Mouse (Mus musculus) midbrain, embryonic 10.5 days (tissue): ENCODE results near the gene Rhpn2. TPM values are rescaled to one million over a fixed set of nuclear protein-coding genes. Genes with fewer than 3 reads are reported as not detected.
"Not testable (repeated sequence)": the region's sequence is repeated elsewhere in the genome, so short reads cannot be mapped to it uniquely, and the experiment has no call there.

Experiments used
- DNase-seq: peaks from one replicate; pipeline ENCODE4 v3.0.0-alpha.2; 2017; ENCODE audit warnings: low spot score
- H3K27ac ChIP-seq: fragments of 300-500 bp; sonication (generic); replicated peaks from 2 replicates; pipeline ENCODE4 v1.5.1; 2016; ENCODE audit warnings: mild to moderate bottlenecking
- H3K27me3 ChIP-seq: fragments of 300-500 bp; sonication (generic); 2 replicates; pipeline ENCODE4 v1.6.1; 2016; ENCODE audit warnings: low read depth, mild to moderate bottlenecking; ENCODE audit not compliant: poor library complexity, severe bottlenecking
- H3K36me3 ChIP-seq: fragments of 300-500 bp; sonication (generic); 2 replicates; pipeline ENCODE4 v1.6.1; 2016; ENCODE audit warnings: mild to moderate bottlenecking, moderate library complexity
- H3K4me1 ChIP-seq: fragments of 300-500 bp; sonication (generic); 2 replicates; pipeline ENCODE4 v1.6.1; 2016
- H3K4me3 ChIP-seq: fragments of 300-500 bp; sonication (generic); 2 replicates; pipeline ENCODE4 v1.5.1; 2016; ENCODE audit warnings: mild to moderate bottlenecking, moderate library complexity
- H3K9me3 ChIP-seq: fragments of 300-500 bp; sonication (generic); replicated peaks from 2 replicates; pipeline ENCODE4 v1.6.1; 2016; ENCODE audit warnings: mild to moderate bottlenecking
- WGBS: fragments of 180-500 bp; shearing (Covaris S2); methylation state at CpG from one replicate; pipeline ENCODE4 v1.1.7; 2016; 5-methylcytosine and 5-hydroxymethylcytosine counted together
- polyA plus RNA-seq: library from polyadenylated mRNA; unstranded; fragments of >200 nt; fragmentation: Nextera tagmentation; extraction: Ambion mirVana; gene quantifications from 2 replicates; pipeline ENCODE4 v1.2.1, GENCODE M21; 2016

Rhpn2 gene
- 3.2 and 3.7 TPM in 2 replicates for polyA plus RNA-seq

DNA sequence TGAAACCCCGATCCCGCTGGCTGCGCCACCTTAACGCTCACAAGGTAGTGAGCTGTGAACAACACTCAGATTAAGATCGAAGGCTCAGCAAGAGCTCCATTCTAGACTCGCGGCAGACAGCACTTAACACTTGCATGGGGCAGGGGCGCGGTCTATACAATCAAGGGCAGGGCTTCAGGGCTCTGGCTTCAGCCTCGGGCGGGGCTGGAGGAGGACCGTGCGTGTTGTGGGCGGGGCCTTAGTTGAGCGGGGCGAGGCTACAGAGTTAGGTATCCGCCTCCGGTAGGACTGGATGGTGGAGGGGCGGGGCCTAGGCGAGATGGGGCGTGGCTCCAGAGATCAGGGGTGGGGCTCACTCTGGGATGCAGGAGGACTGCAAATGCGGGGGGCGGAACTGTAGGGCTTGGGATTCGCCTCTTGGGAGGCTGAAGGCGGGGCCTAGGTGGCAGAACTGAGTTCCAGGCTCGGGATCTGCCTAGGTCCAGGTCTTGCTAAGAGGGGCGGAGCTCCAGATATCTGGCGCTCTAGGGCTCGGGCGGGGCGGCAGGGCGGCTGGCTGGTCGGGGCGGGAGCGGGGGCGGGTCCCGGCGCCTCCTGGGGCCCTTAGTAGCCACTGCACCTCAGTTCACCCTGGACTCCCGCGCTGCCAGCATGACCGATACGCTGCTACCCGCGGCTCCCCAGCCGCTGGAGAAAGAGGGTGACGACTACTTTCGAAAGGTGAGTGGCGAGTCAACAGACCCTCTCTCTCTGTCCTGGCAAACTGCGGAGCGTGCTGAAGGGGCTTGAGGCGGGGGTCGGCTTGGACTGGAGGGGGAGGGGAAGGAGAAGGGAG is at the start of gene Rhpn2:
Gene Rhpn2 (plus strand): TSS at position 479 of the 835 bp plus-strand sequence.
- WGBS, result 1% methylated on average over 52 of the region's 52 CpGs
- DNase-seq, result peak; percentile 100
- H3K27me3 ChIP-seq, result peaks cover 52% of the 10 kb centered on the region
- peak within 1 kb of the TSS; percentile 79 for H3K27ac ChIP-seq
- peak within 1 kb of the TSS; percentile 79 for H3K4me3 ChIP-seq
- no peaks in the 10 kb centered on the region for H3K9me3 ChIP-seq
- no peaks in the 10 kb centered on the region for H3K36me3 ChIP-seq
- H3K4me1 ChIP-seq, result peaks cover 28% of the 10 kb centered on the region

GRCm38 (mm10) chr7:35293464-35293863 is 40.5 kb upstream of the Rhpn2 start:
- H3K27me3 ChIP-seq, result no peaks in the 10 kb centered on the region
- no peak for DNase-seq
- H3K9me3 ChIP-seq, result no peaks in the 10 kb centered on the region
- H3K4me3 ChIP-seq, result no peak overlapping the region
- peaks cover 90% of the 10 kb centered on the region for H3K36me3 ChIP-seq
- no peak overlapping the region for H3K27ac ChIP-seq
- WGBS, result 91% methylated on average over 13 of the region's 13 CpGs
- no peaks in the 10 kb centered on the region for H3K4me1 ChIP-seq

- no peaks in the 10 kb centered on the region for H3K9me3 ChIP-seq
- peaks cover 5% of the 10 kb centered on the region; the same call in 1 of the 2 replicates for H3K4me1 ChIP-seq
- H3K4me3 ChIP-seq, result no peak overlapping the region
- DNase-seq, result no peak
- WGBS, result 89% methylated on average over 2 of the region's 2 CpGs
- H3K36me3 ChIP-seq, result peaks cover 83% of the 10 kb centered on the region
- H3K27me3 ChIP-seq, result no peaks in the 10 kb centered on the region
- H3K27ac ChIP-seq, result no peak overlapping the region
Measured at GRCm38 (mm10) chr7:35295631-35296030, 38.3 kb upstream of the Rhpn2 start.

GRCm38 (mm10) chr7:35297886-35298285 is 36.1 kb upstream of the Rhpn2 start:
- H3K27ac ChIP-seq, result no peak overlapping the region
- peaks cover 83% of the 10 kb centered on the region for H3K36me3 ChIP-seq
- no peak overlapping the region for H3K4me3 ChIP-seq
- no peaks in the 10 kb centered on the region for H3K27me3 ChIP-seq
- H3K9me3 ChIP-seq, result no peaks in the 10 kb centered on the region
- 93% methylated on average over 5 of the region's 5 CpGs for WGBS
- peaks cover 5% of the 10 kb centered on the region; the same call in 1 of the 2 replicates for H3K4me1 ChIP-seq
- DNase-seq, result no peak

- Histone ChIP-seq H3K4me3 (no peak overlapping the region), H3K9me3 (no peaks in the 10 kb centered on the region), H3K27me3 (no peaks in the 10 kb centered on the region), H3K27ac (0 out of 2 replicates have a peak overlapping the region, but pooled peaks have one; percentile 24), H3K36me3 (peaks cover 82% of the 10 kb centered on the region), H3K4me1 (peaks cover 5% of the 10 kb centered on the region; the same call in 1 of the 2 replicates)
- no peak for DNase-seq
- 74% methylated on average over 8 of the region's 8 CpGs for WGBS
Measured at GRCm38 (mm10) chr7:35299656-35300055, 34.3 kb upstream of the Rhpn2 start.

- Histone ChIP-seq H3K36me3 (peaks cover 82% of the 10 kb centered on the region), H3K27ac (no peak overlapping the region), H3K9me3 (0 out of 2 replicates have a peak, but pooled peaks cover 2% of the 10 kb centered on the region), H3K27me3 (no peaks in the 10 kb centered on the region), H3K4me1 (peaks cover 5% of the 10 kb centered on the region; the same call in 1 of the 2 replicates), H3K4me3 (no peak overlapping the region)
- DNase-seq, result no peak
Measured at GRCm38 (mm10) chr7:35300792-35301191, 33.2 kb upstream of the Rhpn2 start.

GRCm38 (mm10) chr7:35311214-35311613 is 22.8 kb upstream of the Rhpn2 start:
- Histone ChIP-seq H3K9me3 (no peaks in the 10 kb centered on the region), H3K36me3 (peaks cover 40% of the 10 kb centered on the region), H3K4me1 (peaks cover 8% of the 10 kb centered on the region), H3K27ac (no peak overlapping the region), H3K27me3 (no peaks in the 10 kb centered on the region), H3K4me3 (no peak overlapping the region)
- no peak for DNase-seq
- 94% methylated on average over 3 of the region's 3 CpGs for WGBS

GRCm38 (mm10) chr7:35314156-35314555 is 19.8 kb upstream of the Rhpn2 start:
- Histone ChIP-seq H3K27me3 (no peaks in the 10 kb centered on the region), H3K9me3 (no peaks in the 10 kb centered on the region), H3K36me3 (peaks cover 11% of the 10 kb centered on the region), H3K27ac (no peak overlapping the region), H3K4me1 (peaks cover 20% of the 10 kb centered on the region), H3K4me3 (no peak overlapping the region)
- DNase-seq, result no peak

- Histone ChIP-seq H3K4me3 (peak within 1 kb of the TSS; percentile 87), H3K27me3 (no peaks in the 10 kb centered on the region), H3K36me3 (no peaks in the 10 kb centered on the region), H3K9me3 (no peaks in the 10 kb centered on the region), H3K27ac (peak within 1 kb of the TSS; percentile 83), H3K4me1 (peaks cover 30% of the 10 kb centered on the region)
- WGBS, result 1% methylated on average over 39 of the region's 39 CpGs
- peak; percentile 89 for DNase-seq
Measured at GRCm38 (mm10) chr7:35317729-35318609, 16.0 kb upstream of the Rhpn2 start, which contains the start of gene Gpatch1. Gene Gpatch1 (minus strand): TSS chr7:35318440.

DNA sequence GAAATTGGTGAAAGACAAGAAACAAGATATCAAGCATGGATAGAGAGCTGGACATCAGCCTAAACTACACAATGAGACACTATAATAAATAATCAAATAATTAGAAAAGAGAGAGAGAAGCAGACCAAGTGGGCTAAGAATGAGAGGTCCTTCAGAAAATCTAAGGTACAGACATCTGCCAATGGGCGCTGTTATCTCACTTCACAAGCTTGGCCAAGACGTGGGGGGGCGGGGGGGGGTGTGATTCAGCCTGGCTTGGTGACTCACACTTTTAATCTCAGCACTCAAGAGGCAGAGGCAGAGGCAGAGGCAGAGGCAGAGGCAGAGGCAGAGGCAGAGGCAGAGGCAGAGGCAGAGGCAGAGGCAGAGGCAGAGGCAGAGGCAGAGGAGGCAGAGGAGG is 14.7 kb upstream of the Rhpn2 start:
- not testable (repeated sequence) for H3K36me3 ChIP-seq, DNase-seq, H3K9me3 ChIP-seq, H3K27ac ChIP-seq, H3K4me3 ChIP-seq, H3K27me3 ChIP-seq
- 83% methylated on average over 3 of the region's 3 CpGs for WGBS
- H3K4me1 ChIP-seq, result peaks cover 33% of the 10 kb centered on the region

GRCm38 (mm10) chr7:35319755-35320154 is 14.2 kb upstream of the Rhpn2 start:
- Histone ChIP-seq H3K27me3 (no peaks in the 10 kb centered on the region), H3K27ac (no peak overlapping the region), H3K4me3 (no peak overlapping the region), H3K4me1 (peaks cover 29% of the 10 kb centered on the region), H3K9me3 (no peaks in the 10 kb centered on the region), H3K36me3 (no peaks in the 10 kb centered on the region)
- WGBS, result 85% methylated on average over 4 of the region's 4 CpGs
- DNase-seq, result no peak

GRCm38 (mm10) chr7:35322161-35322560 is 11.8 kb upstream of the Rhpn2 start:
- Histone ChIP-seq H3K9me3 (no peaks in the 10 kb centered on the region), H3K27me3 (no peaks in the 10 kb centered on the region), H3K4me1 (peaks cover 23% of the 10 kb centered on the region), H3K4me3 (no peak overlapping the region), H3K27ac (no peak overlapping the region), H3K36me3 (no peaks in the 10 kb centered on the region)
- WGBS, result 42% methylated on average over 3 of the region's 3 CpGs
- no peak for DNase-seq
